Mouse (Mus musculus) telencephalon, adult 2 months (tissue): ENCODE measurements around the gene Vmn2r88.
"Not testable (repeated sequence)": the region's sequence is repeated elsewhere in the genome, so short reads cannot be mapped to it uniquely, and the experiment has no call there.

Experiments
- DNase-seq: peaks from one replicate; pipeline ENCODE4 v3.0.0-alpha.2; 2011; ENCODE audit warnings: low read depth, low spot score

Vmn2r88 gene

GRCm38 (mm10) chr14:51410520-51410919 is at the start of gene Vmn2r88:
Gene Vmn2r88, plus strand, starts transcription at chr14:51410820.
- no peak for DNase-seq

GRCm38 (mm10) chr14:51361456-51361855 is 49.2 kb upstream of the Vmn2r88 start, which contains the start of gene Gm7247:
Gene Gm7247, plus strand, starts transcription at chr14:51361756.
- no peak for DNase-seq

DNA sequence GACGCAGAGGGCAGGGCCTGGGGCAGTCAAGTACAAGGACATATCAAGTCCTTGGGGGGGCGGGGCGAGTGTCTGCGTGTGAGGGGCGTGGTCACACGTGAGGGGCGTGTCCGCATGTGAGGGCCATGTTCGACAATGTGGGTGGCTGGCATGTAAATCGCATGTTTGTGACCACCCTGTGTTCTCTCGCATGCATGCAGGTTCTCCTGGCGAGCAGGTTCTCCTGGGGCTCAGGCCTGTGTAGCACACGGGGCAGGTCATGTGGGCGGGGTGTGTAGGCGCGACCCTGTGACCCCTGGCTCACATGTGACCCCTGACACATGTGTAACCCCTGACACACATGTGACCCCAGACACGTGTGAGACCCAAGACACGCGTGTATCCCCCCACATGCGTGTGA is 27.8 kb upstream of the Vmn2r88 start:
- DNase-seq = no peak

DNA sequence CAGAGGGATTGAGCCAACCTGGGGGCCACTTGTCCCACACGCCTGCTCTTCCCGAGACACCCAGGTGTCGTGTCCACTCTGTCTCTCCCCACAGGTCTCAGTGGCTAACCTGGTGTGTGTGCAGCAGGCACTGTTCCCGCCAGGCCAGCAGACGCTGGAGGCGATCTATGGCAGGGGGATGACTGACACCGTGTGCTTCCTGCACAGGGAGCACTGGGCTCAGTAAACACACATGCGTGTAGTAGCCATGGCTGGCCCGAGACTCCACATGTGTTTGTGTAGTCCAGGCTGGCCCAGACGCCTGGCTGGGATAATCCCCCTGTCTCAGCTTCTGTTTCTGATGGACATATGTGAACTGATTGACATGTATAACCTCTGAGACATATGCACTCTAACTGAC is 26.3 kb upstream of the Vmn2r88 start:
- no peak for DNase-seq

DNA sequence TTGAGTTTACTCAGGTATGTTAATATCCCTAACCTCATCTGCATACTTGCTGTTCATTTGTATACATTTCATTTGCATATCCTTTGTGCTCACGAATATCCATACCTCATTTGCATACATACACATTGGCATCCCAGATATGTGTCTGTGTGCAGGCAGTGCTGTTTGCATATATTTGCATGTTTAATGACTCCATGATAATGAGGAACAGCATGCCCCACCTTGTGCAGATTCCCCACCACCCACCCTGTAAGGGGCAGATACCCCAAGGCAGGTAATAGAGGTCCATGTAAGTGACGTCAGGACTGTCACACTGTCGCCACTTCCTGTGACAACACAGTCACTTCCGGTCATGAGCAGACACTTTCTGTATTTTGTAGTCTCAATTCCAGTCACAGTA is 24.9 kb upstream of the Vmn2r88 start:
- DNase-seq = no peak

DNA sequence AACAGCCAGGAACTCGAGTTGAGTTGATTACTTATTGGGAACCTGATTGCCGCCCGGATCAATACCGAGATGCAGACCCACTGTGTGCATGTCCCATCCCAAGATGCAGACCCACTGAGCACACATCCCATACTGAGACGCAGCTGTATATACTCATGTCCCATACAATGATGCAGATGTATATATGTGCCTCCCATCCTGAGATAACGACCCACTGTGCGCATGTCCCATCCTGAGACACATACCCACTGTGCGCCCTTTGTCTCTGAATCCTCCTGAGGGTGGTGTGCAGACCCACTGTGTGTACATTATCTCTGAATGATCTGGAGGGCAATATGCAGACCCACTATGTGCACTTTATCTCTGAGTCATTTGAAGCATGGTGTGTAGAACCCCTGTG is 22.9 kb upstream of the Vmn2r88 start:
- no peak for DNase-seq

DNA sequence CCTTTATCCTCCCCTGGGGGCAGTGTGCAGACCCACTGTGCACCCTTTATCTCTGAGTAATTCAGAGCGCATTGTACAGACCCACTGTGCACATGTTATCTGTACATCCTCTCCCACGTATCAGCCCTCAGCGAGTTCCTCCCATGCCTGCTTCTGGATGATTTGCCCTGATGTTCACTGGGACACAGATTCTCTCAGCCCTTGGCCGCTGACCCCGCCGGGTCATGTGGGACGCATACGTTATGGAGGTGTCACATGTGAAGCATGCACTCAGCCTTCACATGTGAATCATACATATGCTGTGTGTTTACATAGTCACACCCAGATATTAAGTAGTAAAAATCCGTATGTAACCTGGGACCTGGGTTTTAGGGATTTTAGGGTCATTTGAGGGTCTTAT is 22.4 kb upstream of the Vmn2r88 start:
- no peak for DNase-seq

DNA sequence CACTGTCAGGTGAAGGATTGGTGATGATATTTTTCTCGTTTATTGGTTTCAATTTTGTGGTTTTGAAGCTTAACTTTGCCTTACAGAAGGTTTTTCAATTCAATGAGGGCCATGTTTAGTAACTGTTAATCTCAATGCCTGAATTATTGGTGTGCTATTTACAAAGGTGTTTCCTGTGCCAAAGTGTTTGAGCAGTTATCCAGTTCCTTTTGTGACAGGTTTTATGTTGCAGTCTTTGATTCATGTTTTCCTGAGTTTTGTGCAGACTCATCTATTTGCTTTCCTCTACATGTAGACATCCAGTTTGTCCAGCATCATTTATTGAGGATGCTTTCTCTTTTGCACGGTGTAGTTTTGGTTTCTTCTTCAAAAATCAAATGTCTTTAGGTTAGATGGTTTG is 13.3 kb downstream of the Vmn2r88 start:
- DNase-seq = no peak

GRCm38 (mm10) chr14:51430138-51430537 is 19.5 kb downstream of the Vmn2r88 start:
- DNase-seq = not testable (repeated sequence)

DNA sequence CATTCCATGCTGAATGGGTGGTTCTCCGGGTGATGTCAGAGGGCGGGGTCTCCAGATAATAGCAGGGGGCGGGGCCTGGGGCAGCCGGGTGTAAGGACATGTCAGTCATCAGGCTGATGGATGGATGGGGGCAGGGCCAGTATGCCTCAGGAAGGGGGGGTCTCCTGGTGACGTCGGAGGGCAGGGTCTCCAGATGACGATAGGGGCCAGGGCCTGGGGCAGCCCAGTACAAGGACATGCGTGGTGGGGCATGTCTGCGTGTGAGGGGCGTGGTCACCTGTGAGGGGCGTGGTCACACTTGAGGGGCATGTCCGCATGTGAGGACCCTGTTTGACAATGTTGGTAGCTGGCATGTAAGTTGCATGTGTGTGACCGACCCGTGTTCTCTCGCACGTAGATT is 23.9 kb downstream of the Vmn2r88 start:
- no peak for DNase-seq

DNA sequence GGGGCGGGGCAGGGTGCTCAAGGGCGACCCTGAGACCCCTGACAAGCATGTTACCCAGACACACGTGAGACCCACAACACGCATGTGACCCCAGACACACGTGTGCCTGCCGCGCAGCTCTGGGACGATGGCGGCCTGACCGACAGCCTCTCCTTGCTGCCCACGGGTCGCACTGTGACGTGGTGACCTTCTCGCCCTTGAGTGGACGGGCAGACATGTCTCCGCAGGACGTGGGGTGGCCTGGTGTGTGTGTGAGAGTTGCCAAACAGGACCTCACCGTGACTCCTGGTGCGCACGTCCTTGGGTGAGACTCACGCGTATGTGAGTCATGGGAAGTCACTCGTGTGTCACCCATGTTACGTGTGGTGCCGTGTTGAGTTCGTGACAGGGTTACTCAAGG is 24.4 kb downstream of the Vmn2r88 start:
- DNase-seq = no peak

GRCm38 (mm10) chr14:51438955-51439354 is 28.3 kb downstream of the Vmn2r88 start:
- no peak for DNase-seq

- not testable (repeated sequence) for DNase-seq
Measured at GRCm38 (mm10) chr14:51451557-51451956, 40.9 kb downstream of the Vmn2r88 start, which contains the start of gene Vmn2r89. Gene Vmn2r89, plus strand, starts transcription at chr14:51451857.
